Mouse (Mus musculus) adipocyte (in vitro differentiated cells): Measurements from ENCODE around the gene Gtf2ird1.
"Not testable (repeated sequence)": the region's sequence is repeated elsewhere in the genome, so short reads cannot be mapped to it uniquely, and the experiment has no call there.

ENCODE experiments used
- DNase-seq: peaks from one replicate; pipeline ENCODE4 v3.0.0-alpha.2; 2016; ENCODE audit warnings: low spot score

The Gtf2ird1 gene

DNA sequence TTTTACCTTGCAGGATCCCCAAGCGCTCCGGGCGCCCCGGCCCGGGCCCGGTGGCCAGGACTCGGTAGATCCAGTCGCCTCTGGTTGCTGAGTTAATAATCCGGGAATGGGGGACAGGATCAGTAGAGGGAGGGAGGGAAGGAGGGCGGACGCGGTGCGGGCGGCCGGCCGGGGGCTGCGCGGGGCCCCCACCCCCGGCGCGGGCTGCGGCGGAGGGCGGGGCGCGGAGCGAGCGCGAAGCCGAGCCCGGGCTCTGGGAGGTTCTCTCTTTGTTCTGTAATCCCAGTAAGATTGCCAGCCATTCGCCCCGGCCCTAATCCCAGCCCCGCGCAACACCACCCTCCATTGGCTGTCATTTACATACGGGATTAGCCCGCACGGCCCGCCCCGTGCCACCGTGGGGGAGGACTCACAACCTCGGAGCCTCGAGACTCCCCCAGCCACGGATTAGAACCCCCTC, at the start of gene Gtf2ird1:
Gene Gtf2ird1, minus strand, starts transcription at position 214 of the 460 bp plus-strand sequence.
- DNase-seq, result peak; percentile 77

DNA sequence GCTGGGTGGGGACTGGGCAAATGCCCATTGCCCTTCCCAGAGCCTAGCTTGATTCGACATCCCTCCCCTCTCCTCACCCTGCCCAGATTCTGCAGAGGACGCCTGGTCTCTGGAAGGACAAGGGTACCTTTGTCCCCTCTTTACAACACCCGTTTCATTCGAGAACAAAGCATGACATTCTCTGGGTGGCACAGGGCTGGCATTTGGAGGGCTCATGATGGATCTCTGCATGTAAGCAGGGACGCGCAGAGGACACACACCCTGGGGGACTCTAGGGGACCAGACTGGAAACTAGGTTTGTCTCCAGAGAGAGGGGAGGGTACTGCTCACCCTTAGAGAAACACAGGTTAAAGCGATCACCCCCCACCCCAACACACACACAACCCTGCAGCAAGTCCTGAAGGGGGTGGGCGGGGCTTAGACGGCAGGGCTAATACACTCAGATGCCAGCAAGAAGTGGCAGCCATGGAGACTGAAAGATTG, 49.3 kb upstream of the Gtf2ird1 start:
- no peak for DNase-seq

DNA sequence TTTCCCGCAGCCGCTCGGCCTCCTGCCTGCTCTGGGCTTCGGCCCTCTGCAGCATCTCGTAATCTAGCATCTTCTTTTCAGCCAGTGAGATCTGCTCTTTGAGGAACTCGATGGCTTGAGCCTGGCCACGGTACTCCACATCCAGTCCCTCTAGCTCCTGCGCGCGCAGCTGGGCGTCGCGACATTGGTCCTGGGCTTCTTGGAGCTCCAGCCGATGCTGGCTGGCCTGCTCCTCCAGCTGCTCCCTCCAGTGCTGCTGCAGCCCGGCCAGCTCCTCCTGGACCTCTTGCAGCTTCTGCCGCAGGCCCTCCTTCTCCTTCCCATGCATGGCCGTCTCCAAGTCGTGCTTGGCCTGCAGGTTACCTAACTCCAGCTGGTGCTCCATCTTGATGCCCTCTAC, 46.1 kb upstream of the Gtf2ird1 start:
- no peak for DNase-seq

DNA sequence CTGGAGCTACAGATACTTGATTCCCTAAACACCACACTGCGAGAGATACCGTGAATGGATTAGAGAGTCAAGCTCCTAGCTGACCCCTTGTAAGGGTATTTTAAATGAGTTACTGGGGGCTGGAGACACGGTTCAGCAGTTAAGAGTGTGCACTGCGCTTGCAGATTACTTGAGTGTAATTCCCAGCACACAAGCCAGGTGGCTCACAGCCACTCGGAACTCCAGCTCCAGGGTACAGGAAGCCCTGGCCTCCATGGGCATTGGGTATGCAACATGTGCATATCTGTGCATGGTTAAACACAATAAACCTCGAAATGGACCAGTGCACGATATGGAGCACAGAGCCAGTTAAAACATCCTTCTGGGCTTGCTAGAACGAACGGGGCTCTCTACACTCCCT, 44.9 kb upstream of the Gtf2ird1 start:
- DNase-seq, result peak; percentile 24

DNA sequence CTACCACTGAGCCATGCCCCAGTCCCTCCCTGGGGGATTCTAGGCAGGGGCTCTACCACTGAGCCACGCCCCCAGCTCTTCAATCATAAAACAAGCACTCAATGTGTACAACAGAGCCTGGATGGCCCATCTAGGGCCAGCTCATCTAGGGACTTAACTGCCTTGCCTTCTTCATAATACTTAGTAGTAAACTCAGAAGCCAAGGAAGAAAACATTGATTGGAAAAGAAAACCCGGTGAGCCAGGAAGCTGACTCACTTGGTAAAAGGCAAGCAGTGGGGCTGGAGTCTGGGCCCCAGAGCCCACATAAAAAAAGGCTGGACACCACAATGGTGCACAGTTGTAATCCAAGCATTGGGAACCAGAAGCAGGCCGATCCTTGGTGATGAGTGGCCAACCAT, 44.2 kb upstream of the Gtf2ird1 start:
- no peak for DNase-seq

DNA sequence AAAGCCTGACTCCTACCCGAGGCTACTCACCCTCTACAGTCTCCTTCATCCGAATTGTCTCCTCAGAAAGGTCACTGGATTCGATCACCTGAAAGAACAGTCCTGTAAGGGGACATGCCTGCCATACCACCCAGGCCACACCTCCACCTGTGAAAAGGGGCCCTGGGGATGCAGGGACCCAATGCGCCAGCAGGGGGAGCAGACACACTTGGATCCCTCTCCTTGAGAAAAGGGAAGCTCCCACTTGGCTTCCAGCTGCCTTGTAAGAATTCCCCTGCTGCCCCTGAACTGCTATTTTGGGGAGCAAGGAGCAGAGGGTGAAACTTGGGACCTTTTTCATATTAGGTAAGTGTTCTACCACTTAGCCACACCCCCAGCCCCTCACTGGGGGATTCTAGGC, 43.5 kb upstream of the Gtf2ird1 start:
- peak; percentile 47 for DNase-seq

DNA sequence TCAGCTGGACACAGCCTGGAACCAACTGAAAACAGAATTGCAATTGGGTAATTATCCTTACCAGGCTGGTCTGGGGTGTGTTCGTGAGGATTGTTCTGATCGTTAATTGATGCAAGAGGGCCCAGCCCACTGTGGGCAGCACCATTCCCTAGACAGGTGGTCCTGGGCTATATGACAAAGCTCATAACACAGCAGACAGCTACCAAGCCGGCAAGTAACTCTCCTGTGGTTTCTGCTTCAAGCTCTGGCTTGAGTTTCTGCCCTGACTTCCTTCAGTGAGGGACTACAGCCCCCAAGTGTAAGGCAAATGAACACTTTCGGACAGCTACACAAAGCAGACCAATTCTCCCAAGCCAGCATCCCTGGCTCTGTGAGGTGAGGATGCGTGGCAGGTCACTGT, 40.5 kb upstream of the Gtf2ird1 start:
- DNase-seq, result no peak

DNA sequence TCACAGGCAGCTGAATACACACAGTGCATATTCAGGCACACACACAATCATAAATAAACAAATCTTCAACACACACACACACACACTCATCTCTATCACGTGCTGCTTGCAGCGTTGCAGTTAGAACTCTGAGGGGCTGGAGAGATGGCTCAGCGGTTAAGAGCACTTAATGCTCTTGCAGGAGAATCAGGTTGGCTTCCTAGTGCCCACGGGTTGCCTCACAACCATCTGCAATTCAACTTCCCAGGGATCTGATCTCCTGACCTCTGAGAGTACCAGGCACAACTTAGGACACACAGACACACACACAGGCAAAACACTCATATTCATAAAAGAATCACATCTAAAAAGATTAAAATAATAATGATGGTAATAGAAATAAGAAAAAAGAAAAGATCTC, 39.3 kb upstream of the Gtf2ird1 start:
- no peak for DNase-seq

DNA sequence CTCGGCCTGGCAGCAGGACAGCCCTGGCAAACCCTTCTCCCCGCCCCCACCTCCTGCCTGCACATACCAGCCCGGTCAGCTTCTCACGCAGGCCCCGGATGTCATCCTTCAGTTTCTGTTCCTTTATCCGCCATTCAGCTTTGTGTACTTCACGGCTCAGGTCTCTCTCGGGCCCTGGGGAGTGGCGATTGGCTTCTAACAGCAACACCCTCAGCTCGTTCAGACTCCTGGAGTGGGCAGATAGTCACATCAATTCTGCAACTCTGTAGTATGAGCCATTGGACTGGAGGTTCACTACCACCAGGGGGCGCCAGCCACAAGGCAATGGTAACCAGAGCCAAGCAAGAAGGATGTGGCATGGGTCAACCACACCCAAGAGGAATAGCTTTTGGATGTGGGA, 37.6 kb upstream of the Gtf2ird1 start:
- peak; percentile 90 for DNase-seq

DNA sequence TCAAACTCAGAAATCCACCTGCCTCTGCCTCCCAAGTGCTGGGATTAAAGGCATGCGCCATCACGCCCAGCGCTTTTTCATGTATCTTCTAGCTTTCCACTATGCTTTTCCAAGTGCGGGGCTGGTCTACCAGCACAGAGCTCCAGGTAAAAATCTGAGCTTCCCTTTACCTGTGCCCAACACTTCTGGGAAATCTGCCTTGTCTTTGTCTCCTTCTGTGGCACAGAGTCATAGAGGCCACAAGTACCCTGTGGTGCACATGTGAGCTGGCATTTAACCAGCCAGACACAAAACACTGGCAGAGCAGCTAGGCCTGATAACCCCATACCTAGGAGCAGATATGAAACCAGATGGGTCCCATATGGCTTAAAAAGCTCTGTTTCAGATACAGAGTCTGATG, 36.4 kb upstream of the Gtf2ird1 start:
- DNase-seq, result no peak

DNA sequence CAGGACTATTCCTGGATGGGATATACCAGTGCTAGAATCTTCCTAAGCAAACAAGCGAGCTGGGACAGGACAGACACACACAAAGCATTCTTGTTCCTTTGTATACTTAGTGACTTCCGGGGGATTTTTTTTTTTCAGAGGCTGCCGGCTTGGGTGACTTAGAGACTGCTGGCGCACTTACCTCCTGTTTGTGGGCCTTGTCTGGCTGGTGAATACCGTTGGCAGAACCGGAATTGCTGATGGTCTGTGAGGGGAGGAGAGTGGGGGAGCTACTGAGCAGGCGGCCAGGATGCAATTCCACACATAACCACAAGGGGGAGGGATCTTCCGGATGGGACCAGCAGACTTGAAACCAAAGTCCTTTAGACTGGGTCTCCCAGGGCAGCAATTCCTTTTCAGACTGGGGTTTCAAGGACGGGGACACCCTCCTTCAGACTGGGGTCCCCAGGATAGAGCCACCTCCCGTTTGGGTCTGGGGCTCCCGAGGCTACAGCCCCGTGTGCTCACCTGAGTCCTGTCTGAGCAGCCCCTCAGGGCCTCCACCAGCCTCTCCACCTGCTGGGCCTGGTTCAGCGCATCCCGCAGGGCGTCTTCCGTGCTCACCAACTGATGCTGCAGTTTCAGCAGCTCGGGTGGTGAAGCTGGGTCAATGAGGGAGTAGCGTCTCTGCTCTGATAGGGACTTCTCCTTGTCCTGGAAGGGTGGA, 35.3 kb upstream of the Gtf2ird1 start:
- DNase-seq, result peak; percentile 70

DNA sequence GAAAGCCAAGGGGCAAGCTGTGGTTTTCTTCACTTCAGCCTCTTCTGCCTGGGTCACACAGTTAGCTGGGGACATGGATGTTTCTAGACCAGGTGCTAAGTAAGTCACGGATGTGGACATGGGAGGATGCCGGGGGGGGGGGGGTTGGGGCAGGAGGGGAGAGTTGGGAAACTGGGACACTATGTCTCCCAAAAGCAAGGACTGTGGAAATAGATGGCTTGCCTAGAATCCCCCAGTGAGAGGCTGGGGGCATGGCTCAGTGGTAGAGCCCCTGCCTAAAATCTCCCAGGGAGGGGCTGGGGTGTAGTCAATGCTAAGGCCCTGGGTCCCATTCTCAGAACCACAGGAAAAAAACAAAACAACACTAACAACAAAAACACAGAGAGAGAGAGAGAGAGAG, 34.7 kb upstream of the Gtf2ird1 start:
- no peak for DNase-seq

DNA sequence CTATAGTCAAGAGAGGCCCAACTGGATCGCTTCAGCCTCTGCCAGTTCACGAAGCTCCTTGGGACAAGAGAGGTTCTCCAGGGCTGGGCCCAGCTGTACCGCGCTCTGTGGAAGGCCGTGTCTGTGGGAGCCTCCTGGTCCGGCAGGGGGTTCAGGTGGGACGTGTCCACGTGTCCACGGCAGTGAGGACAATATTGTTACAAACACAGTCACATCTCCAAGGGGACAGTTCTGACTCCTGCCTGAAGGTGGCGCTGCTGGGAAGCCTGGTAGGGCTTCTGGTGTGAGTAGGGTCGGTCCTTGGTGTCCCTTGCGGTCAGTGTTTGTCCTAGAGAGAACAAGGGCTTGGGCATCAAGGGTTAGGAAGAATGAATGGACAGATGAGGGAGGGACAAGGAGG, 33.9 kb upstream of the Gtf2ird1 start:
- DNase-seq, result peak; percentile 22

DNA sequence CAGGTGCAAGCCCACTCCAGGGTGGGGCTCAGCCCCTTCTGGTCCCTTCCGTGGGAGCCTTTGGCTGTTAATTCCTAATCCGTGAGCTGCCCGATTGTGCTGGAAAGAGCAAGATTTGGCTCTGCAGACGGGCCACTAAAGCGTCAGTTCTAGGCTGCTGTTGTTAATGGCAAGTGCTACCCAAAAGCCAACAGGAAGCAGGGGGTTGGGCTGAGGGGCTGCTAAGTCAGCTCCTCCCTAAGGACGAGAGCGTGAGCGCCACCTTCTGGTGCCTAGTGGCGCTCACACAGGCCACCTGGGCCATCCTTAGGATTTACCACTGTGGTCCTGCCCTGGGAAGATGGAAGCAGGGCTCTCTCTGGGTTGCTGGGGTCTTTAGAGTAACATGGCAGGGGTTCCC, 33.1 kb upstream of the Gtf2ird1 start:
- no peak for DNase-seq

DNA sequence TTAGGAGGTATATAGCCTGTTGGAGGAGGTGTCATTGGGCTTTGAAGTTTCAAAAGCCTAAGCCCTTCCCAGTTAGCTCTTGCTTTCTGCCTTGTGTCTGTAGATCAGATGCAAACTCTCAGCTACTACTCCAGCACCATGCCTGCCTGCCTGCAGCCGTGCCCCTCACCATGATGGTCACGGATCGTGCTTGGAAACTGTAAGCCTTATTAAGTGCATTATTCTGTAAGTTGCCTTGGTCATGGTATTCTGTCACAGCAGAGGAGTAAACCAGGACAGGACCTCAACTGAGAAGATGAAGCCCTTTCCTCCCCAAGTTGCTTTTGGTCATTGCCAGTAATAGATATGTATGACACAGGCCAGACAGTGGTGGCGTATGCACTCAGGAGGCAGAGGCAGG, 32.1 kb upstream of the Gtf2ird1 start:
- DNase-seq, result no peak

DNA sequence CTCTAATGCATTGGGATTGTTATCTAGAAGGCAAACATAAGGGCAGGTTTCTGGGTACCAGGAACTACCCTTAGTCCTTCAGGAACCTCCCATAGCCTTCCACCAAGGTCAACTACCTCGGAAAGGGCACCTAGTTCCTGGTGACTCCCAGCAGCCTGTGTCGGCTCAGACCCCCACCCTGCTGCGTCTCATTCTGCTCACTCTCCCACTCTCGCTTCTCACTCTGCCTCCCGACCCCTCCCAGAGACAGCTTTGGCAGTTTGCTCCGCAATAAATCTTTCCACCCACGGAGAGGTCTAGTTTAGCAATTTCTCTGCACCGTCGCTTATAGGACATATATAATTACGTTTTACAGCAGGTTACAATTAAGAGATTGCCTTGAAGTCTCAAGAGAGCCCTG, 31.5 kb upstream of the Gtf2ird1 start:
- no peak for DNase-seq

DNA sequence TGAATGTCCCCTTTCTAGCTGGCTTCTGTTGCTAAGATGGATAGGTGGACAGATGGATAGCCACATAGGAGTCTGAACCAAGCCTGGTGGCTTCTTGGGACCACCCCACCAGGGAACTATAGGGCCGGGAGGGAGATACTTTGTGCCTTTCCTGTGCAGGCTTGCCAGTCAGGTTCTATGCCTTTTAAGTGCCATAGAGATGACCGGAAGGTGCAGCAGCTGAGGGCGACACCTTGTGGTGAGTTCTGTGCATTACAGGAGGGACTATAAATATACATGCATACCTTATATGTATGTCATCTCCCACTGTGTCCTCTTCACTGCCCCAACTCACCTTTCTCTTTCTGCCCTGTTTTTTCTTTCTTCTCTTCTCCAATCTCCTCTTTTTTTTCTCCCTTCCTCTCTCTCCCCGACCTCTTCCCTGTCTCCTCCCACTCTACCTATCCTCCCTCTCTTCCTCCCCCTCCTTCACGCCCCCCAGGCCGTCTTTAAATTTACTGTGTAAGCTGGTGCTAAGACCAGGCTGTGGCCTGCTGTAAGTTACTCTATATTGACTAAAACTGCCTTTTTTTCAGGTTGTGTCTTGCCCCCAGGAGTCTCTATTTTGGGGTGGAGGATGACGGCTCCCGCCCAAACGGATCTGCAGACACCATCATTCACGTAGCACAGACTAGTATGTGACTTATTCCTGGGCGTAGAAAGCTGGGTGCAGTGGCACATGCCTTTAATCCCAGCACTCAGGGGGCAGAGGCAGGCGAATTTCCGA, 29.6 kb upstream of the Gtf2ird1 start:
- peak; percentile 79 for DNase-seq

DNA sequence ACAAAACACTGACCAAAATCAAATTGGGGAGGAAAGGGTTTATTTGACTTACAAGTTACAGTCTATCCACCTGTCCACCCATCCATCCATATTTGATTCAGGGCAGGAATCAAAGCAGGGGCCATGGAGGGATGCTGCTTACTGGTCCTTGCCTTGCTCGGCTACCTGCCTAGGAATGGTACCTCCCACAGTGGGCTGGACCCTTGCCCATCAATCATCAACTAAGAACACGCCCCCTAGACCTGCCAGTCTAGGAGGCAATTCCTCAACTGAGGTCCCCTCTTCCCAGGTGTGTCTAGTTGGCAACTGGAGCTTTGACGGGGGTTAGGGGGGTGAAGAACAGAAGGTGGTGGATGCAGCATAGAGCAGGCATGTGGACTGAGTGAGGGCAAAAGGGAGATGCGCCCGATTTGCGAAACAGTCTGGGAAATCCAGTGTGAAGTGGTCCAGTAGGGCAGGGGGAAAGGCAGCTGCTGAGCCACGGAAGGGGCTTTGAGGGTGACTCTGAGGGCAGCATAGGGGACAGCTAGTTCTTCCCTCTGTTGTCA, 28.7 kb upstream of the Gtf2ird1 start:
- DNase-seq, result no peak

DNA sequence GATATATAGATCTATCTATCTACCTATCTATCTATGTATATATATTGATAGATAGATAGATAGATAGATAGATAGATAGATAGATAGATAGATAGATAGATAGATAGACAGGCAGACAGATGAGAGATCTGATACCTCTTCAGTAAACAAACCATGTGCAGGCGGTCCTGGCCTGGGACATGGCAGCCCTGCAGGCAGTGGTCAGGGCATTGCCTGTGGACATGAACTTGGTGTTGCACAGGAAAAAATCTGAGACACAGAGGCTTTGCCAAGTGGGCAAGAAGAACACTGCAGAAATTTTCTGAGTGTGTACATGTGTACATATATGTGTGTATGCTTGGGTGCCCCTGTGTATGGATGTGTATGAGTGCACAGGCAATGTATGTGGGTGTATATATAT, 26.8 kb upstream of the Gtf2ird1 start:
- no peak for DNase-seq

DNA sequence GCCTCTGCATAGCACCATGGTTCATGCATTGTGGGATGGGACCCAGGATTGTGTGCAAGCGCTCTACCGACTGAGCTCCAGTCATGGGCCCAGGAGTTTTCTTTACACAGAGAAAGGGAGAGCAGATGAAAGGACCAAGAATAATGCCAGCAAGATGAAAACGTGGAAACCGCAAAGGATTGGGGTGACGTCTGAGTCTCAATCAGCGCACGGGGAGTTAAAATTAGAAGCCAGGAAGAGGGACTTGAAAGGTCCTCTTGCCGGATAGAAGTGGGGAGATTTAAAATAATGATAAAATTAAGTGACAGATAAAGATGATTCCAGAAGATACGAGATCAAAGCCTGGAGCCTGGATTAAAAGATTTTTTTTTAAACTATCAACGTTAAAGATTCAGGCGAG, 25.8 kb upstream of the Gtf2ird1 start:
- no peak for DNase-seq

DNA sequence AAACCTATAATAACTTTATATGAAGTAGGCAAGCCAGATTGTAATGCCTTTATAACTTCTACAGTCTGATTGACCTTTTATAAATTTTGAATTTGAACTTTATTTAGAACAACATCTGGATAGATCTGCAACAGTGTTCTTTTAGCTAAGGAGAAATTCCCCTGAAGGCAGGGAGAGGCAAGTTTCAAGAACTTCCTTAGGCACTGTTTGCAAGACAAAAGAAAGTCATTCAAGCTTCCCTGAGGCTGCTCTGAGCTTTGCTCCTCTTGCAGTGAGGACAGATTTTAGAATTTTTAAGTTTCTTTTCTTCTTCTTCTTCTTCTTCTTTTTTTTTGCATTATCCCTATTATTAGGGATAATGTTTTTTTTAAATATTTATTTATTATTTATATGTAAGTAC, 22.4 kb upstream of the Gtf2ird1 start:
- DNase-seq, result not testable (repeated sequence)

DNA sequence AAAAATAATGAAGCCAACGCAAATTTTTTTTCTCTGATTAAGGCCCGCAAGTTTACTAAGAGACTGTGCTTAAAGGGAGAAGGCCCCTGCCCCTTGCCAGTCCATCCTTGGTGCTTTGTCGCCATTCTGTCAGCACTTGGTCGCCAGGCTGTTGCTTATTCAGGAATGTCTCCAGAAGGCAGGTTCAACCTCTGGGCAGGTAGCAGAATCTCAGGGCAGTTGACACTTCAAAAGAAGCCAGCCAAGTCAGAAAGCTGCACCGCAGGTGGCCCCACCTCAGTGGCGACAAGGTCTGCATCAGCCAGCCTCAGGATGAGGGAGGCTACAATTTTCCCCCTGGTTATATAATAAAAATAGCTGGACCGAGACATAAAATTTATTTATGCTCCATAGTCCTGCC, 19.2 kb upstream of the Gtf2ird1 start:
- DNase-seq, result not testable (repeated sequence)

DNA sequence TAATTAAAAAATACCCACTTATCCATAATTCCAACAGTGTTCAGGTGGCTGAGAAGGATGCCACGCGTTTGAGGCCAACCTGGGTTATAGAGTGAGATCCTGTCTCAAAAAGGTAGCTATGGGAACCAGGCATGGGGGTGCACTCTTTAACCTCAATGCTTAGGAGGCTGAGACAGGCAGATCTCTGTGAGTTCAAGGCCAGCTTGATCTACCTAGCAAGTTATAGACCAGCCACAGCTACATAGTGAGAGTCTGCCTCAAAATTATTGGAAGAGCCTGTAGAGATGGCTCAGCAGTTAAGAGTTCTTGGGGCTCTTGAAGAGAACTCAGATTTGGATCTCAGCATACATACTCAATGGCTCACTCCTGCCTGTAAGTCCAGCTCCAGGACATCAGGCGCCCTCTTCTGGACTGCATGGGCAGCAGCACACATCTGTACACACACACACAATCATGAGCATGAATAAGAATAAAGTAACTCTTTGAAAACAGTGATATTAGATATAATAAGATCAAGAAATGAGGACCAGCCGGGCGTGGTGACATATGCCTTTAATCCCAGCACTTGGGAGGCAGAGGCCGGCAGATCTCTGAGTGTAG, 18.6 kb upstream of the Gtf2ird1 start:
- DNase-seq, result no peak
